Mouse (Mus musculus) hindbrain, embryonic 15.5 days (tissue): Measurements from ENCODE around the gene Trpm4. TPM values are rescaled to one million over a fixed set of nuclear protein-coding genes. Genes with fewer than 3 reads are reported as not detected.

Experiments used
- ATAC-seq: fragments of 200-750 bp; cut with Nextera tagmentation; 2 replicates; pipeline ENCODE4 v1.8.0; 2017; ENCODE audit warnings: low read depth, moderate number of reproducible peaks, moderate TSS enrichment; ENCODE audit not compliant: low FRiP score
- H3K27ac ChIP-seq: fragments of 300-500 bp; sonication (generic); replicated peaks from 2 replicates; pipeline ENCODE4 v1.5.1; 2015; ENCODE audit warnings: mild to moderate bottlenecking, inconsistent platforms
- H3K27me3 ChIP-seq: fragments of 300-500 bp; sonication (generic); 2 replicates; pipeline ENCODE4 v1.6.1; 2015; ENCODE audit warnings: control low read depth, inconsistent platforms
- H3K36me3 ChIP-seq: fragments of 300-500 bp; sonication (generic); 2 replicates; pipeline ENCODE4 v1.6.1; 2015; ENCODE audit warnings: control low read depth, inconsistent platforms
- H3K4me1 ChIP-seq: fragments of 300-500 bp; sonication (generic); replicated peaks from 2 replicates; pipeline ENCODE4 v1.6.1; 2015; ENCODE audit warnings: control low read depth, inconsistent platforms
- H3K4me2 ChIP-seq: fragments of 300-500 bp; sonication (generic); 2 replicates; pipeline ENCODE4 v1.6.1; 2015; ENCODE audit warnings: moderate library complexity, mild to moderate bottlenecking, inconsistent platforms
- H3K4me3 ChIP-seq: fragments of 300-500 bp; sonication (generic); 2 replicates; pipeline ENCODE4 v1.5.1; 2015; ENCODE audit warnings: mild to moderate bottlenecking, inconsistent platforms
- H3K9ac ChIP-seq: fragments of 300-500 bp; sonication (generic); 2 replicates; pipeline ENCODE4 v1.6.1; 2015; ENCODE audit warnings: inconsistent platforms
- H3K9me3 ChIP-seq: fragments of 300-500 bp; sonication (generic); 2 replicates; pipeline ENCODE4 v1.6.1; 2016; ENCODE audit warnings: control low read depth, inconsistent platforms
- WGBS: fragments of 180-500 bp; shearing (Covaris S2); methylation state at CpG from one replicate; pipeline ENCODE4 v1.1.7; 2015; 5-methylcytosine and 5-hydroxymethylcytosine counted together
- polyA plus RNA-seq: library from polyadenylated mRNA; unstranded; fragments of >200 nt; fragmentation: Nextera tagmentation; extraction: Ambion mirVana; gene quantifications from 2 replicates; pipeline ENCODE4 v1.2.1, GENCODE M21; 2015

Gene Trpm4
- polyA plus RNA-seq, result 11.3 TPM in 2 replicates

- Histone ChIP-seq H3K4me3 (peak within 1 kb of the TSS; percentile 63), H3K27me3 (0 out of 2 replicates have a peak, but pooled peaks cover 4% of the 10 kb centered on the region), H3K4me1 (peaks cover 20% of the 10 kb centered on the region), H3K36me3 (no peaks in the 10 kb centered on the region), H3K9ac (peak within 1 kb of the TSS; percentile 58), H3K9me3 (no peaks in the 10 kb centered on the region), H3K27ac (peak within 1 kb of the TSS; percentile 59), H3K4me2 (peak within 1 kb of the TSS; percentile 96)
- ATAC-seq, result peak; percentile 66
- under 1% methylated on average over 38 of the region's 38 CpGs for WGBS
Observed at GRCm38 (mm10) chr7:45333431-45333982, at the start of gene Trpm4. Trpm4 (minus strand) TSS chr7:45333780.

GRCm38 (mm10) chr7:45376057-45376456 lies 42.5 kb upstream of the Trpm4 start:
- ATAC-seq, result no peak
- Histone ChIP-seq H3K27ac (no peak overlapping the region), H3K4me2 (no peak overlapping the region), H3K9me3 (no peaks in the 10 kb centered on the region), H3K36me3 (peaks cover 74% of the 10 kb centered on the region), H3K4me3 (no peak overlapping the region), H3K27me3 (no peaks in the 10 kb centered on the region), H3K9ac (no peak overlapping the region), H3K4me1 (no peaks in the 10 kb centered on the region)
- 73% methylated on average over 1 of the region's 1 CpGs for WGBS

DNA sequence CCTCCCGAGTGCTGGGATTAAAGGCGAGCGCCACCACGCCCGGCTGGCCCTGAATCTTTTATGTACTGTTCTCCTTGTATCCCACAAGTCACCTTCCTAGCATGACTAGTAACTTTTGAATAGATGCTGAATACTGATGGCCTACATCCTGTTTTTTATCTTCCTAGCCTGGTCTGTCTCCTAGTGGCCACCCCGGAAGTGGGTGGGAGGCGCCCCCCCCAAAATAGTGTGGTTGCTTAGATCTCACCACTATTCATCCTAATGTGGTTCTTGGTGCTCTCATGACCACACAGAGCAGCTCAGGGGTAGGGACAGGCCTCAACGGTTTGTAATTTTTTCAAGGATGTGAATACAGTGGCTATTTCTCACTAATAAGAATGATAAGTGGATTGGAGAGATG lies 41.0 kb upstream of the Trpm4 start:
- Histone ChIP-seq H3K27ac (no peak overlapping the region), H3K4me1 (peaks cover 14% of the 10 kb centered on the region), H3K9me3 (no peaks in the 10 kb centered on the region), H3K4me3 (no peak overlapping the region), H3K9ac (no peak overlapping the region), H3K36me3 (peaks cover 60% of the 10 kb centered on the region), H3K4me2 (no peak overlapping the region), H3K27me3 (no peaks in the 10 kb centered on the region)
- ATAC-seq, result no peak
- WGBS, result 96% methylated on average over 8 of the region's 8 CpGs

- Histone ChIP-seq H3K9ac (no peak overlapping the region), H3K27me3 (peaks cover 9% of the 10 kb centered on the region), H3K9me3 (no peaks in the 10 kb centered on the region), H3K4me2 (no peak overlapping the region), H3K4me1 (peaks cover 34% of the 10 kb centered on the region), H3K27ac (no peak overlapping the region), H3K36me3 (peaks cover 38% of the 10 kb centered on the region), H3K4me3 (no peak overlapping the region)
- no peak for ATAC-seq
- WGBS, result 86% methylated on average over 5 of the region's 5 CpGs
Observed at GRCm38 (mm10) chr7:45372371-45372770, 38.8 kb upstream of the Trpm4 start.

GRCm38 (mm10) chr7:45370475-45371311 lies 37.1 kb upstream of the Trpm4 start, which contains the start of gene Lin7b:
Lin7b (minus strand) TSS chr7:45370583.
- Histone ChIP-seq H3K9me3 (no peaks in the 10 kb centered on the region), H3K36me3 (peaks cover 22% of the 10 kb centered on the region), H3K27me3 (peaks cover 9% of the 10 kb centered on the region), H3K4me1 (peaks cover 37% of the 10 kb centered on the region), H3K9ac (peak within 1 kb of the TSS; percentile 53), H3K27ac (peak within 1 kb of the TSS; percentile 20; the same call in 1 of the 2 replicates), H3K4me2 (peak within 1 kb of the TSS; percentile 95), H3K4me3 (peak within 1 kb of the TSS; percentile 54)
- 12% methylated on average over 24 of the region's 28 CpGs for WGBS
- ATAC-seq, result peak; percentile 57

GRCm38 (mm10) chr7:45369836-45370474 lies 36.4 kb upstream of the Trpm4 start:
- Histone ChIP-seq H3K4me1 (peaks cover 45% of the 10 kb centered on the region), H3K9me3 (no peaks in the 10 kb centered on the region), H3K36me3 (peaks cover 17% of the 10 kb centered on the region; the same call in 1 of the 2 replicates), H3K9ac (peak overlapping the region; percentile 53), H3K27ac (peak overlapping the region; percentile 20; the same call in 1 of the 2 replicates), H3K27me3 (peaks cover 9% of the 10 kb centered on the region), H3K4me2 (peak overlapping the region; percentile 95), H3K4me3 (peak overlapping the region; percentile 54)
- no peak; the same call in 1 of the 2 replicates for ATAC-seq
- 10% methylated on average over 46 of the region's 52 CpGs for WGBS

DNA sequence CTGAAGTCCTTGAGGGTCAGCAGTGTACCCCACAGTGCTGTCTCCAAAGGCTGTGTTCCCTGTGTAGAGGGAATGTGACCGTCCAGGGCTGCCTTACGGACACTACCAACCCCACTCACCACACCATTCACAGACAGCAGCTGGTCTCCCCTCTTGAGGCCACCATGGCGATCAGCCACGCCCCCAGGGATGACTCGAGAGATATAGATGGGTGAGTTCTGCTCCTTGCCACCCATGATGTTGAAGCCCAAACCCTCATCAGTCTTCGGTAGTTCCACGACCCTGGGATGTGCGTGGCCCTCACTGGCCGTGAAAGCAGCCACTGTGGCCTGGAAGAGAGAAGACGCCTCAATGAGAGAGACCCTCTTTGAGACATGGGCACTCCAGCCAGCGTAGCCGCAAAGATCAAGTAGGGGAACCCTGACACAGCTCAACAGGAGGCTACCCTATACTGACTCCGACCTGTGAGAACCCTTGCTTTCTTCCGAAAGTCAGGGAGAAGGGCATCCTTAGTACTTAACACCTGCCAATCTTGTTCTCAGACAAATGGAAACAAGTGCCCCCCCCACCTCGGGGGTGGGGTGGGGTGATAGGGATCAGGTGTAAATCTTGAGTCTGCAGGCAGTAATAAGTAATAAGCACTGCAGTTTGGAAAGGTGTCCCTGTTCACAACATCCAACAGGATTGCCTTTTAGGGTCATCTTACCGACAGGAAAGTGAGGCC lies 35.6 kb upstream of the Trpm4 start:
- Histone ChIP-seq H3K36me3 (peaks cover 13% of the 10 kb centered on the region; the same call in 1 of the 2 replicates), H3K4me1 (peaks cover 51% of the 10 kb centered on the region), H3K27ac (no peak overlapping the region), H3K4me2 (peak overlapping the region; percentile 95), H3K27me3 (peaks cover 9% of the 10 kb centered on the region), H3K4me3 (peak overlapping the region; percentile 54), H3K9me3 (no peaks in the 10 kb centered on the region), H3K9ac (no peak overlapping the region)
- ATAC-seq, result no peak
- WGBS, result 73% methylated on average over 16 of the region's 16 CpGs

GRCm38 (mm10) chr7:45368178-45368577 lies 34.6 kb upstream of the Trpm4 start:
- H3K36me3 ChIP-seq, result peaks cover 6% of the 10 kb centered on the region; the same call in 1 of the 2 replicates
- peaks cover 51% of the 10 kb centered on the region for H3K4me1 ChIP-seq
- no peak for ATAC-seq

GRCm38 (mm10) chr7:45367020-45367880 lies 33.7 kb upstream of the Trpm4 start:
- Histone ChIP-seq H3K9ac (peak overlapping the region; percentile 92), H3K4me2 (peak overlapping the region; percentile 69), H3K4me3 (peak overlapping the region; percentile 84), H3K9me3 (no peaks in the 10 kb centered on the region), H3K27me3 (peaks cover 12% of the 10 kb centered on the region), H3K4me1 (peaks cover 59% of the 10 kb centered on the region), H3K36me3 (no peaks in the 10 kb centered on the region; the same call in 1 of the 2 replicates), H3K27ac (peak overlapping the region; percentile 83)
- WGBS, result under 1% methylated on average over 70 of the region's 70 CpGs
- ATAC-seq, result peak; percentile 88

More at GRCm38 (mm10) chr7:45368178-45368577, 34.6 kb upstream of the Trpm4 start:
- peak overlapping the region; percentile 84 for H3K4me3 ChIP-seq
- peaks cover 12% of the 10 kb centered on the region for H3K27me3 ChIP-seq
- peak overlapping the region; percentile 69 for H3K4me2 ChIP-seq
- H3K27ac ChIP-seq, result peak overlapping the region; percentile 83; the same call in 1 of the 2 replicates
- peak overlapping the region; percentile 41; the same call in 1 of the 2 replicates for H3K9ac ChIP-seq
- no peaks in the 10 kb centered on the region for H3K9me3 ChIP-seq
- 79% methylated on average over 15 of the region's 15 CpGs for WGBS

- Histone ChIP-seq H3K4me1 (peaks cover 65% of the 10 kb centered on the region), H3K9ac (peak within 1 kb of the TSS; percentile 92), H3K9me3 (no peaks in the 10 kb centered on the region), H3K27me3 (peaks cover 12% of the 10 kb centered on the region), H3K4me2 (peak within 1 kb of the TSS; percentile 69), H3K4me3 (peak within 1 kb of the TSS; percentile 84), H3K36me3 (no peaks in the 10 kb centered on the region), H3K27ac (peak within 1 kb of the TSS; percentile 83)
- peak; percentile 40 for ATAC-seq
- WGBS, result 0% methylated on average over 23 of the region's 26 CpGs
Observed at GRCm38 (mm10) chr7:45366652-45367019, 33.1 kb upstream of the Trpm4 start, which contains the start of gene Ppfia3. Ppfia3 (minus strand) TSS chr7:45367019.
